Mouse (Mus musculus) spleen, adult 2 months (tissue): Measurements from ENCODE around the gene Dusp9.
A peak's percentile ranks its signal among the peaks of the same experiment; 100 is the strongest.

ENCODE experiments used
- CTCF ChIP-seq: fragments of 200-500 bp; IDR thresholded peaks from 2 replicates; pipeline ENCODE4 v1.5.1; 2011; ENCODE audit warnings: mild to moderate bottlenecking, inconsistent platforms; ENCODE audit not compliant: insufficient read depth, insufficient read length, insufficient replicate concordance; ENCODE audit errors: extremely low read depth
- POLR2A ChIP-seq: fragments of 200-500 bp; IDR thresholded peaks from 2 replicates; pipeline ENCODE4 v1.6.1; 2011; ENCODE audit warnings: low read depth, low read length, inconsistent platforms

DNA sequence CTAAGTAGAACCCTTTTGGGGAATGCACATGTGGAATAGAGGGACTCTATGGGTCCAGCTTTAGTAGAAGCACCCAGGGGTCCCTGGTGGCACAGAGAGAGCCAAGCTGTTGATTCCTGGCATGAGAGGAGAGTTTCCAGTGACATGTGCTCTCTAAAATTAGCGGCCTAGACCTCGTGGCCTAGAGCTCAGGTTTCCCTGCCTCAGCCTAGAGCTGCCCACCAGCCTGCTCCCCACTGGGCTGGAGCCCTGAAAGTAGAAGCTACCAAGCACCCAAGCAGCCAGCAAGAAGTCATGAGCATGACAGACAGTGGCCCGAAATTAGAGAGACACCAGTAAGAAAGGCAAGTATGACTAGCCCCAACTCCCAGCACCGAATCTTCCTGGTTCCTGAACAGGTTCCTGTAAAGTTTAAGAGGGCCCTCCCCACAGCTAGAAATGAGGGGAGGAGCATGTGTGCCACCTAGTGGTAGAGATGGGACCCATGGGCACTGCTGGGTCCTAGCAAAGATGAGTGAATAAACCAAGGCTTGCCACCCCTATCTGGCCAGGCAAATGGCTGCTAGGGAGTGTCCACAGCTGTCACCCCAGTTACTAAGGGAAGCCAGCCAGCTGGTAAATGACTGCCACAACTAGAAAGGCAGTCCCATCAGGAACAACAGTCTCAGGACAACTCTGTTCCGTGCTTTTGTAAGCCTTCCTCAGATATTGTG is 51.9 kb downstream of the Dusp9 start:
- TF ChIP-seq CTCF: peak; percentile 39; the same call in 1 of the 2 replicates
- no peak for TF ChIP-seq POLR2A
